In genomic region chr17:28904546-28905376, GRCm38 (mm10) we compare ENCODE assay signal across 8 mouse cellular contexts. TPM values are rescaled to one million over a fixed set of nuclear protein-coding genes. Genes with fewer than 3 reads are reported as not detected.
A peak's percentile ranks its signal among the peaks of the same experiment; 100 is the strongest.
DNase-seq lines count a peak whose midpoint lies in the region; ATAC-seq lines count a peak whose summit lies in the region.

No protein-coding gene starts in this region.

- peaks cover 7% of the 10 kb centered on the region; the same call in 1 of the 2 replicates for H3K4me1 ChIP-seq in intestine, embryonic 14.5 days (replicated peaks; ENCODE audit: control insufficient read depth, insufficient read depth, low read length)
- H3K4me1 ChIP-seq in intestine, embryonic 16.5 days (ENCODE audit: control insufficient read depth, insufficient read depth, low read length) = peaks cover 7% of the 10 kb centered on the region
- peaks cover 18% of the 10 kb centered on the region for H3K4me1 ChIP-seq in forebrain, embryonic 13.5 days
- H3K4me1 ChIP-seq in hindbrain, embryonic 16.5 days (ENCODE audit: control insufficient read depth, insufficient read depth, low read depth, low read length) = peaks cover 19% of the 10 kb centered on the region
- peaks cover 21% of the 10 kb centered on the region for H3K4me1 ChIP-seq in midbrain, embryonic 16.5 days (ENCODE audit: control insufficient read depth, insufficient read depth, low read length)

- intact Hi-C loops in left cerebral cortex, postnatal 25 days (cut with DNase I) = loop anchor here (5.0 kb wide), 1 partner anchor 212 kb away; the partner anchor contains the start of genes Mapk14 and Slc26a8

- 0 out of 2 replicates have a peak, but pooled peaks cover 5% of the 10 kb centered on the region for H3K27me3 ChIP-seq in intestine, embryonic 14.5 days (replicated peaks; ENCODE audit: control insufficient read depth, insufficient read depth, low read length)
- no peaks in the 10 kb centered on the region for H3K27me3 ChIP-seq in intestine, embryonic 16.5 days (replicated peaks; ENCODE audit: control insufficient read depth, insufficient read depth, low read length)
- H3K27me3 ChIP-seq in forebrain, embryonic 13.5 days = peaks cover 13% of the 10 kb centered on the region
- H3K27me3 ChIP-seq in hindbrain, embryonic 16.5 days (replicated peaks; ENCODE audit: control insufficient read depth, insufficient read depth, low read length) = peaks cover under 1% of the 10 kb centered on the region
- no peaks in the 10 kb centered on the region for H3K27me3 ChIP-seq in midbrain, embryonic 16.5 days (ENCODE audit: control insufficient read depth, insufficient read depth, low read depth, low read length)

- no peak overlapping the region for H3K4me2 ChIP-seq in intestine, embryonic 14.5 days (ENCODE audit: low read length)
- no peak overlapping the region for H3K4me2 ChIP-seq in intestine, embryonic 16.5 days (ENCODE audit: low read depth, low read length)
- no peak overlapping the region for H3K4me2 ChIP-seq in forebrain, embryonic 13.5 days
- peak overlapping the region; percentile 38 for H3K4me2 ChIP-seq in hindbrain, embryonic 16.5 days (ENCODE audit: low read length)
- H3K4me2 ChIP-seq in midbrain, embryonic 16.5 days (ENCODE audit: low read length) = peak overlapping the region; percentile 41

- no peak overlapping the region for H3K4me3 ChIP-seq in intestine, embryonic 14.5 days (ENCODE audit: low read depth, low read length)
- no peak overlapping the region for H3K4me3 ChIP-seq in intestine, embryonic 16.5 days (ENCODE audit: low read length)
- no peak overlapping the region for H3K4me3 ChIP-seq in forebrain, embryonic 13.5 days
- peak overlapping the region; percentile 11; the same call in 1 of the 2 replicates for H3K4me3 ChIP-seq in hindbrain, embryonic 16.5 days (ENCODE audit: low read length)
- 0 out of 2 replicates have a peak overlapping the region, but pooled peaks have one; percentile 3 for H3K4me3 ChIP-seq in midbrain, embryonic 16.5 days (ENCODE audit: low read depth, low read length)

- H3K27ac ChIP-seq in intestine, embryonic 14.5 days (ENCODE audit: low read depth) = no peak overlapping the region
- H3K27ac ChIP-seq in intestine, embryonic 16.5 days (ENCODE audit: low read length) = no peak overlapping the region
- H3K27ac ChIP-seq in forebrain, embryonic 13.5 days = peak overlapping the region; percentile 51
- H3K27ac ChIP-seq in hindbrain, embryonic 16.5 days (ENCODE audit: low read depth, low read length) = peak overlapping the region; percentile 84
- peak overlapping the region; percentile 94 for H3K27ac ChIP-seq in midbrain, embryonic 16.5 days (ENCODE audit: low read length)

- 0 out of 2 replicates have a peak, but pooled peaks have one; percentile 20 for ATAC-seq in intestine, embryonic 14.5 days (replicated peaks; ENCODE audit: low FRiP score, low TSS enrichment, low read depth)
- no peak for ATAC-seq in intestine, embryonic 16.5 days
- peak; percentile 71 for ATAC-seq in forebrain, embryonic 13.5 days
- peak; percentile 95 for ATAC-seq in hindbrain, embryonic 16.5 days
- ATAC-seq in midbrain, embryonic 16.5 days = peak; percentile 95

- H3K36me3 ChIP-seq in intestine, embryonic 14.5 days (ENCODE audit: control insufficient read depth, insufficient read depth, low read length) = no peaks in the 10 kb centered on the region
- peaks cover 2% of the 10 kb centered on the region; the same call in 1 of the 2 replicates for H3K36me3 ChIP-seq in intestine, embryonic 16.5 days (ENCODE audit: control insufficient read depth, insufficient read depth, low read length)
- H3K36me3 ChIP-seq in forebrain, embryonic 13.5 days (ENCODE audit: poor library complexity, severe bottlenecking) = no peaks in the 10 kb centered on the region
- no peaks in the 10 kb centered on the region for H3K36me3 ChIP-seq in hindbrain, embryonic 16.5 days (ENCODE audit: control insufficient read depth, insufficient read depth, low read length)
- H3K36me3 ChIP-seq in midbrain, embryonic 16.5 days (ENCODE audit: control insufficient read depth, insufficient read depth, low read length) = no peaks in the 10 kb centered on the region

- peak; percentile 90 for DNase-seq in intestine, embryonic 14.5 days (ENCODE audit: low spot score)
- DNase-seq in c-Kit-positive CD71-positive TER-119-positive erythroid progenitor cells, embryonic 14.5 days (ENCODE audit: low spot score) = peak; percentile 56
- DNase-seq in left cerebral cortex, postnatal 25 days (ENCODE audit: low spot score in 2 of 2) = peak; percentile 71 to 86
- DNase-seq in spleen, postnatal 10 days (ENCODE audit: low spot score in 2 of 2) = peak; percentile 73 to 83

- 36% methylated on average over 23 of the region's 23 CpGs for WGBS in intestine, embryonic 14.5 days
- WGBS in intestine, embryonic 16.5 days = 33% methylated on average over 23 of the region's 23 CpGs
- WGBS in forebrain, embryonic 13.5 days = 27% methylated on average over 23 of the region's 23 CpGs
- 24% methylated on average over 23 of the region's 23 CpGs for WGBS in hindbrain, embryonic 16.5 days
- 23% methylated on average over 23 of the region's 23 CpGs for WGBS in midbrain, embryonic 16.5 days

- H3K9me3 ChIP-seq in intestine, embryonic 14.5 days (ENCODE audit: control insufficient read depth, low read length) = no peaks in the 10 kb centered on the region
- no peaks in the 10 kb centered on the region for H3K9me3 ChIP-seq in intestine, embryonic 16.5 days (ENCODE audit: control insufficient read depth, low read length)
- no peaks in the 10 kb centered on the region for H3K9me3 ChIP-seq in forebrain, embryonic 13.5 days (replicated peaks)
- H3K9me3 ChIP-seq in hindbrain, embryonic 16.5 days (ENCODE audit: control insufficient read depth, low read length) = no peaks in the 10 kb centered on the region
- no peaks in the 10 kb centered on the region for H3K9me3 ChIP-seq in midbrain, embryonic 16.5 days (replicated peaks; ENCODE audit: control insufficient read depth, low read length, poor library complexity, severe bottlenecking)

- no peak overlapping the region for H3K9ac ChIP-seq in intestine, embryonic 14.5 days (ENCODE audit: low read length)
- H3K9ac ChIP-seq in intestine, embryonic 16.5 days (ENCODE audit: low read depth, low read length) = no peak overlapping the region
- 0 out of 2 replicates have a peak overlapping the region, but pooled peaks have one; percentile 12 for H3K9ac ChIP-seq in forebrain, embryonic 13.5 days
- H3K9ac ChIP-seq in hindbrain, embryonic 16.5 days (ENCODE audit: low read depth, low read length) = peak overlapping the region; percentile 45; the same call in 1 of the 2 replicates
- H3K9ac ChIP-seq in midbrain, embryonic 16.5 days (ENCODE audit: low read depth, low read length) = peak overlapping the region; percentile 46; the same call in 1 of the 2 replicates

RNA-seq across cellular contexts. Expression of gene 4930539E08Rik, which starts 10.4 kb away (rescaled TPM):
- 3.6 and 4.5 TPM in 2 replicates for polyA plus RNA-seq in intestine, embryonic 14.5 days (2014; fragmentation: Nextera tagmentation; extraction: Ambion mirVana)
- 3.9 and 4.2 TPM in 2 replicates for polyA plus RNA-seq in intestine, embryonic 16.5 days (2015; fragmentation: Nextera tagmentation; extraction: Ambion mirVana)
- 0.15 and 0.25 TPM in 2 replicates for polyA plus RNA-seq in forebrain, embryonic 13.5 days (2015; fragmentation: Nextera tagmentation; extraction: Ambion mirVana)
- polyA plus RNA-seq in hindbrain, embryonic 16.5 days (2015; fragmentation: Nextera tagmentation; extraction: Ambion mirVana) = 2.4 TPM in 2 replicates
- total RNA-seq in left cerebral cortex, postnatal 25 days (2021) = 10 to 100 TPM in 1 of 2 experiments, 1 to 10 TPM in 1; 9.5 to 11.4 TPM
- 3.0 and 4.0 TPM in 2 replicates for polyA plus RNA-seq in midbrain, embryonic 16.5 days (2015; fragmentation: Nextera tagmentation; extraction: Ambion mirVana)

RNA-seq across cellular contexts. Expression of gene Pxt1, which starts 38.9 kb away (rescaled TPM):
- not detected in 2 replicates for polyA plus RNA-seq in intestine, embryonic 14.5 days (2014; fragmentation: Nextera tagmentation; extraction: Ambion mirVana)
- polyA plus RNA-seq in intestine, embryonic 16.5 days (2015; fragmentation: Nextera tagmentation; extraction: Ambion mirVana) = not detected in 2 replicates
- not detected in 2 replicates for polyA plus RNA-seq in forebrain, embryonic 13.5 days (2015; fragmentation: Nextera tagmentation; extraction: Ambion mirVana)
- polyA plus RNA-seq in hindbrain, embryonic 16.5 days (2015; fragmentation: Nextera tagmentation; extraction: Ambion mirVana) = not detected in 2 replicates
- total RNA-seq in left cerebral cortex, postnatal 25 days (2021) = not detected
- not detected in 2 replicates for polyA plus RNA-seq in midbrain, embryonic 16.5 days (2015; fragmentation: Nextera tagmentation; extraction: Ambion mirVana)

RNA-seq across cellular contexts. Expression of gene Pnpla1, which starts 46.5 kb away (rescaled TPM):
- polyA plus RNA-seq in intestine, embryonic 14.5 days (2014; fragmentation: Nextera tagmentation; extraction: Ambion mirVana) = 0.76 and 1.1 TPM in 2 replicates
- 1.7 and 1.9 TPM in 2 replicates for polyA plus RNA-seq in intestine, embryonic 16.5 days (2015; fragmentation: Nextera tagmentation; extraction: Ambion mirVana)
- polyA plus RNA-seq in forebrain, embryonic 13.5 days (2015; fragmentation: Nextera tagmentation; extraction: Ambion mirVana) = not detected in 2 replicates
- polyA plus RNA-seq in hindbrain, embryonic 16.5 days (2015; fragmentation: Nextera tagmentation; extraction: Ambion mirVana) = not detected in 2 replicates
- total RNA-seq in left cerebral cortex, postnatal 25 days (2021) = under 1 TPM; 0.46 to 0.57 TPM
- polyA plus RNA-seq in midbrain, embryonic 16.5 days (2015; fragmentation: Nextera tagmentation; extraction: Ambion mirVana) = 0.06 TPM in 1 of 2 replicates, not detected in the other

RNA-seq across cellular contexts. Expression of gene Kctd20, which starts 47.0 kb away (rescaled TPM):
- 72.6 and 82.4 TPM in 2 replicates for polyA plus RNA-seq in intestine, embryonic 14.5 days (2014; fragmentation: Nextera tagmentation; extraction: Ambion mirVana)
- 57.0 and 62.3 TPM in 2 replicates for polyA plus RNA-seq in intestine, embryonic 16.5 days (2015; fragmentation: Nextera tagmentation; extraction: Ambion mirVana)
- 107 and 115 TPM in 2 replicates for polyA plus RNA-seq in forebrain, embryonic 13.5 days (2015; fragmentation: Nextera tagmentation; extraction: Ambion mirVana)
- polyA plus RNA-seq in hindbrain, embryonic 16.5 days (2015; fragmentation: Nextera tagmentation; extraction: Ambion mirVana) = 76.5 and 88.8 TPM in 2 replicates
- total RNA-seq in left cerebral cortex, postnatal 25 days (2021) = 10 to 100 TPM; 74.0 to 77.4 TPM
- 92.4 and 93.4 TPM in 2 replicates for polyA plus RNA-seq in midbrain, embryonic 16.5 days (2015; fragmentation: Nextera tagmentation; extraction: Ambion mirVana)

Comparison
In these comparisons a context has a peak if more than half of its experiments do, and no peak if none do; other contexts are left out.
1. H3K27ac ChIP-seq: peak in forebrain, embryonic 13.5 days (single experiment), hindbrain, embryonic 16.5 days (single experiment) and midbrain, embryonic 16.5 days (single experiment); none in intestine, embryonic 14.5 days (single experiment) and intestine, embryonic 16.5 days (single experiment).
2. H3K4me2 ChIP-seq: peak in hindbrain, embryonic 16.5 days (single experiment) and midbrain, embryonic 16.5 days (single experiment); none in intestine, embryonic 14.5 days (single experiment), intestine, embryonic 16.5 days (single experiment) and forebrain, embryonic 13.5 days (single experiment).
3. H3K4me3 ChIP-seq: peak in hindbrain, embryonic 16.5 days (single experiment) and midbrain, embryonic 16.5 days (single experiment); none in intestine, embryonic 14.5 days (single experiment), intestine, embryonic 16.5 days (single experiment) and forebrain, embryonic 13.5 days (single experiment).
4. H3K9ac ChIP-seq: peak in forebrain, embryonic 13.5 days (single experiment), hindbrain, embryonic 16.5 days (single experiment) and midbrain, embryonic 16.5 days (single experiment); none in intestine, embryonic 14.5 days (single experiment) and intestine, embryonic 16.5 days (single experiment).
5. Peak in every context shown above with its lines, with median percentiles within 50 percentile points of each other: DNase-seq.